In the genomic region with DNA sequence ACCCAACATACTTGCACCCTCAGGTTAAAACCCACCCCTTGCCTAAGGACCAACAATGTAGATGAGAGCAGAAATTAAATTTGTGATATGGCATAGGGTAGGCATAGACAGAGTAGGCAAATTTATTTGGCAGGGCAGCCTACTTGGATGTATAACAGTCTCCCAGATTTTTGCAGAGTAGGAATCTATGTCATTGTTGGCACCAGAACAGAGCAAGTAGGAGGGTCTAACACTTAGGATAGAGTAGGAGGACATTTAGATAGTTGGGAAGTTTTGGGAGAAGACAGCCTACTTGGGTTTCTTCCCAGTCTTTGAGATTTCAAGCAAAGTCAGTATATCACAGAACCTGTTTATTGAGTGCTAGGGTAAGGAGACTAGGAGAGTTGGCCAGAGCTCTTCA, we compare ENCODE assay signal across 28 mouse cellular contexts. TPM values are rescaled to one million over a fixed set of nuclear protein-coding genes. Genes with fewer than 3 reads are reported as not detected.
"Had no signal": no experiment of that assay in that cellular context is flagged by ENCODE, and none has a peak within 500 bp of the region (broad histone marks: within the 10 kb centered on the region; RNA-seq: fewer than 3 reads in every experiment).

No protein-coding gene starts in this region.

- H3K4me3 ChIP-seq: layer of hippocampus, adult 2 months; limb, embryonic 10.5 days; limb, embryonic 13.5 days; liver, embryonic 12.5 days; liver, embryonic 15.5 days; midbrain, embryonic 12.5 days; midbrain, embryonic 15.5 days; neural tube, embryonic 12.5 days; neural tube, embryonic 15.5 days had no signal

- DNase-seq: kidney, adult 2 months; kidney, postnatal 25 days; layer of hippocampus, adult 9-11 months; liver; lung, adult 18-20 months; thymus, postnatal 25 days had no signal

- H3K9me3 ChIP-seq: limb, embryonic 10.5 days; liver, embryonic 12.5 days; liver, embryonic 15.5 days; midbrain, embryonic 15.5 days had no signal

- H3K27me3 ChIP-seq: limb, embryonic 13.5 days; liver, embryonic 12.5 days; liver, embryonic 15.5 days; midbrain, embryonic 12.5 days; midbrain, embryonic 15.5 days; neural tube, embryonic 12.5 days; neural tube, embryonic 15.5 days had no signal

- ATAC-seq: intestine, postnatal 0 days; liver, embryonic 12.5 days; midbrain, embryonic 15.5 days had no signal

- H3K9ac ChIP-seq: limb, embryonic 13.5 days; liver, embryonic 12.5 days; liver, embryonic 15.5 days; midbrain, embryonic 12.5 days; midbrain, embryonic 15.5 days; neural tube, embryonic 12.5 days; neural tube, embryonic 15.5 days had no signal

- H3K36me3 ChIP-seq: limb, embryonic 10.5 days; limb, embryonic 13.5 days; liver, embryonic 12.5 days; liver, embryonic 15.5 days; midbrain, embryonic 12.5 days; midbrain, embryonic 15.5 days; neural tube, embryonic 12.5 days; neural tube, embryonic 15.5 days had no signal

- H3K27ac ChIP-seq: kidney, postnatal 0 days; layer of hippocampus, adult 2 months; limb, embryonic 10.5 days; limb, embryonic 13.5 days; liver, embryonic 12.5 days; liver, embryonic 15.5 days; macrophage; midbrain, embryonic 12.5 days; midbrain, embryonic 15.5 days; neural tube, embryonic 12.5 days; neural tube, embryonic 15.5 days had no signal

- H3K4me2 ChIP-seq: limb, embryonic 13.5 days; liver, embryonic 12.5 days; liver, embryonic 15.5 days; midbrain, embryonic 12.5 days; midbrain, embryonic 15.5 days; neural tube, embryonic 12.5 days; neural tube, embryonic 15.5 days had no signal

- H3K4me1 ChIP-seq: limb, embryonic 10.5 days; limb, embryonic 13.5 days; liver, embryonic 12.5 days; liver, embryonic 15.5 days; midbrain, embryonic 12.5 days; midbrain, embryonic 15.5 days; neural tube, embryonic 12.5 days; neural tube, embryonic 15.5 days had no signal

RNA-seq across cellular contexts. Expression of gene Olfr344, which starts 1.3 kb away (rescaled TPM):
- total RNA-seq: layer of hippocampus, postnatal 25 days; megakaryocyte, adult 5-6 weeks had no signal
- polyA plus RNA-seq: intestine, embryonic 14.5 days; intestine, postnatal 0 days; kidney, adult 2 months; kidney, embryonic 14.5 days; kidney, postnatal 0 days; large intestine, adult 2 months; limb, embryonic 10.5 days; limb, embryonic 13.5 days; liver, embryonic 12.5 days; liver, embryonic 15.5 days; macrophage; midbrain, embryonic 12.5 days; midbrain, embryonic 15.5 days; neural tube, embryonic 12.5 days; neural tube, embryonic 15.5 days; small intestine, adult 2 months; spleen, adult 2 months; stomach, embryonic 16.5 days; thymus, postnatal 0 days had no signal

RNA-seq across cellular contexts. Expression of gene Olfr342, which starts 40.4 kb away (rescaled TPM):
- total RNA-seq: layer of hippocampus, adult 2 months; layer of hippocampus, postnatal 25 days; left cerebral cortex, postnatal 14 days; megakaryocyte, adult 5-6 weeks had no signal
- polyA plus RNA-seq: intestine, embryonic 14.5 days; intestine, postnatal 0 days; kidney, adult 2 months; kidney, embryonic 14.5 days; kidney, postnatal 0 days; large intestine, adult 2 months; limb, embryonic 10.5 days; limb, embryonic 13.5 days; liver, embryonic 12.5 days; liver, embryonic 15.5 days; macrophage; midbrain, embryonic 12.5 days; midbrain, embryonic 15.5 days; neural tube, embryonic 12.5 days; neural tube, embryonic 15.5 days; small intestine, adult 2 months; spleen, adult 2 months; stomach, embryonic 16.5 days; thymus, postnatal 0 days had no signal
